Mouse (Mus musculus) bone marrow, adult 2 months (tissue): ENCODE data around the gene Fhl2. TPM values are rescaled to one million over a fixed set of nuclear protein-coding genes. Genes with fewer than 3 reads are reported as not detected.

Experiments used
- H3K27ac ChIP-seq: fragments of 200-500 bp; 2 replicates; pipeline ENCODE4 v1.5.1; 2012; ENCODE audit warnings: low read depth, mild to moderate bottlenecking, control low read depth, inconsistent platforms, low read length; ENCODE audit not compliant: control insufficient read depth, poor library complexity, insufficient read depth
- H3K4me1 ChIP-seq: fragments of 200-500 bp; 2 replicates; pipeline ENCODE4 v1.6.1; 2011; ENCODE audit warnings: low read length; ENCODE audit not compliant: control insufficient read depth, insufficient read depth
- H3K4me3 ChIP-seq: fragments of 200-500 bp; replicated peaks from 2 replicates; pipeline ENCODE3; 2011; ENCODE audit warnings: mild to moderate bottlenecking, low read depth, low read length, control low read depth; ENCODE audit not compliant: control insufficient read depth
- CTCF ChIP-seq: fragments of 200-500 bp; IDR thresholded peaks from 2 replicates; pipeline ENCODE4 v1.5.1; 2011; ENCODE audit warnings: low read length, control low read depth; ENCODE audit not compliant: control insufficient read depth, insufficient read depth
- POLR2A ChIP-seq: fragments of 200-500 bp; IDR thresholded peaks from 2 replicates; pipeline ENCODE4 v1.6.1; 2011; ENCODE audit warnings: low read depth, mild to moderate bottlenecking, control low read depth, low read length, borderline replicate concordance; ENCODE audit not compliant: control insufficient read depth
- WGBS: fragments of 180-500 bp; shearing (Covaris S2); methylation state at CpG from one replicate; pipeline ENCODE4 v1.1.7; 2018; 5-methylcytosine and 5-hydroxymethylcytosine counted together
- polyA plus RNA-seq: library from polyadenylated mRNA; stranded (reverse); fragments of >200 nt; gene quantifications from 2 replicates; pipeline ENCODE4 v1.2.4, GENCODE M21; 2011; ENCODE audit warnings: low replicate concordance; ENCODE audit not compliant: missing spikeins, insufficient read depth, insufficient read length

Fhl2 gene
- polyA plus RNA-seq, 1 experiment = 9.0 TPM

DNA sequence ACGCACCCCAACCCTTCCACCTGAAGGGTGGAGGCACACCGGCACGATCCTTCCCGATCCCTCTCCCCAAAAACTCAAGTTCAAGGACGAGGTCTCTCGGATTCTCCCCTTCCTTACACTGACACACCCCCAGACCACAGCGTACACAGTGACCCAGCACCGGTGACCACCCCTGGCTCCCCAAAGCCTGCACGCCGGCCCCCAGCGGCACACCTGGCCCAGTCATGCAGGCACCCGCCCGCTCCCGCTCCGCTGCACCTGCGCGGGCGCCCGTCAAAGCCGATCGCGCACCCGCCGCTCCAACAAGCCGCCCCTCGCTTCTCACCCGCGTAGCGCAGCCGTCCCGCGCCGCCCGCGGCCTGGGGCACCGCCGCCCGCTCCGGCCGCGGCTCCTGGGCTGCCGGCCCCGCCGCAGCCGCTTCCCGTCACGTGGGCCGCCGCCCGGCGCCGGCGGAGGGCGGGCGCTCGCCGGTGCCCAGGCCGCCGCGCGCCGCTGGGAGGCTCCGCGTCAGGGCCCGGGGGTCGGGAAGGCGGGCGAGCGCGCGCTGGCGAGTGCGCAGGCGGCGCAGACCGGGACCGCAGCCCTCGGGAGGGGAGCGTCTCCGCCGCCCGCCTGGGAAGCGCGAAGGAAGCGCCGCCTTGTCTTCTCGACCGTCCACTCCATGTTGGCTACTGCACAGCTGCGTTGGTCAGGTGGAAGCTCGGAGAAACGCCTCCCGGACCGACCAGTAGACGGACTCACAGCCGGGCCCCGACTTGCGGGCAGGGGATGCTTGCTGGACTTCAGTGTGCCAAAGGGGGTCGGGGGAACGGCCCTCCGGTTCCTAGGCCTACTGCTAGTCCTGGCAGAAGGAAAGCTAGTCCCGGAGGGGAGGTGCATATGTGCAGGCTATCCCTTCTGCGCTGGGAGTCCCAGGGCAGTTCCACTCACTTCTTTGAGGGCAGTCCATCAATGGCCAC is 104.4 kb downstream of the Fhl2 start:
- Histone ChIP-seq H3K4me3 (peak overlapping the region; percentile 87), H3K4me1 (no peaks in the 10 kb centered on the region; the same call in 1 of the 2 replicates), H3K27ac (peak overlapping the region; percentile 87)
- 2% methylated on average over 99 of the region's 102 CpGs for WGBS
- no peak for TF ChIP-seq CTCF
- peak; percentile 51; the same call in 1 of the 2 replicates for TF ChIP-seq POLR2A

DNA sequence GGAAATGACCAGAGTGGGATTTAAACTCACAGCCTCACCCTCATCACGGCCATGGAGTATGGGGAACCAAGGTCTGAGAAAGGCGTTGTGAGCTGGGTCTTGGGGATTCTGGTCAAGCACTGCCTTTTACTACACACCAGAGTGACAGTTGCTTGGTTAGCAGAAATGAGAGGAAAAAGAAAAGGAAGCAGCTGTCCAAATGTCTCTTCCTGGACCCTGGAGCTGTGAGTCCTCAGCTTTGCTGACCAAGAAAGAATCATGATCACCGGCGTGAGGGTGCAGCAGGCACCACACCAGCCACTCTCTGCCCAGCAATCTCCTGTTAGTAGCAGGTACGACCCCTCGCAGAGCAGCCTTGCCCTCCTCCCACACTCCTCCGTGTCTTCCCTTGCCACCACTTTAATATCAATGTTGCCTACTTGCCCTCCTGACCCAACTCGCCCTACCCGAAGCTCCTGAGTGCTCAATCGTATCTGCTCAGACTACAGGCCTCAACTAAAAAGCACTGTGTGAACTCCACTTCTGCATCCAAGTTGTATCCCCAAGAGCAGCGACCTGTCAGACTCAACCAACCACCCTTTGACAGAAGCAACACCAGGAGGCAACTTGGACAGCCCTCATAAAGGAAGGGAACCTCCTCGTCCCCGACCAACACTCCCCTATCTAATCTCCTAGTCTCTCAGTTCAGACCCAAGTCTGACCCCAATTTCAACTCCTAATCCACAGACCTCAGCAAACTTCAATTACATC is 105.3 kb downstream of the Fhl2 start:
- WGBS = 13% methylated on average over 13 of the region's 13 CpGs
- Histone ChIP-seq H3K27ac (no peak overlapping the region), H3K4me3 (peak overlapping the region; percentile 87), H3K4me1 (no peaks in the 10 kb centered on the region; the same call in 1 of the 2 replicates)
- TF ChIP-seq POLR2A (no peak), CTCF (no peak)

DNA sequence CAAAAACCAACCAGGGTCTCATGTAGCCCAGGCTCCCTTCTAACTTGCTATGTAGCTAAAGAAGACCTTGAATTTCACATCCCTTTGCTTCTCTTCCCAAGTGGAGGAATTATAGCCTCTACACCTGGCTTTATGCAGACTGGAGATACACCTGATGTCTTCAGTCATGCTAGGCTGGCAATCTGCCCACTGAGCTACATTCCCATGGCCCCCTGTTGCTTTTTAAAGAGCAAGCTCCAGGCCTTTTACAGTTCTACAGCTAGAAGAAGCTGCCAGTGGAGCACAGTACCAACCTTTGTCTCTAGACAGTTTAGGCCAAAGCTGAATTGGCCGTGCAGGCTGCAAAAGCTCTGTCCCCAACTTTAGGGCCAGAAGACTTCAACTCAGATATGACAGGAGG is 106.4 kb downstream of the Fhl2 start:
- TF ChIP-seq CTCF = no peak
- TF ChIP-seq POLR2A = no peak
- Histone ChIP-seq H3K27ac (no peak overlapping the region), H3K4me3 (no peak overlapping the region), H3K4me1 (no peaks in the 10 kb centered on the region; the same call in 1 of the 2 replicates)
- 88% methylated on average over 1 of the region's 1 CpGs for WGBS

DNA sequence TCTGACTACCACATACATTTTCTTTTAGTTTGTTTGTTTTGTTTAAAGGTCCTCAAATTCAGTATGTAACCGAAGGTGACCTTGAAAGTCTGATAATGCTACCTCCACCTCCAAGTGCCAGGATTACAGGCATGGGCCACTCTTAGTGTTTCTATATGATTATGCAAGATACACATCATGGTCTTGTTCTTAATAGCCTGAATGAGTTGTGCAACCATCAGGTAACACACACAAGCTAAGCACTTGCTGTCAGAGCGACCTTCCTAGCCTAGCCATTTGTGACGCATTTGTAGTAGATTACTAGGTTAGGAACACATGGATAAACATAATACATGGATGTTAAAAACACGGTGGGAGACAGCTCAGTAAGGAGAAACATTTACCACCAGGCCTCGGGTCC is 113.8 kb downstream of the Fhl2 start:
- TF ChIP-seq POLR2A (no peak), CTCF (no peak)
- H3K4me3 ChIP-seq = no peak overlapping the region
- H3K27ac ChIP-seq = no peak overlapping the region
- H3K4me1 ChIP-seq = no peaks in the 10 kb centered on the region
- WGBS = 81% methylated on average over 5 of the region's 5 CpGs

DNA sequence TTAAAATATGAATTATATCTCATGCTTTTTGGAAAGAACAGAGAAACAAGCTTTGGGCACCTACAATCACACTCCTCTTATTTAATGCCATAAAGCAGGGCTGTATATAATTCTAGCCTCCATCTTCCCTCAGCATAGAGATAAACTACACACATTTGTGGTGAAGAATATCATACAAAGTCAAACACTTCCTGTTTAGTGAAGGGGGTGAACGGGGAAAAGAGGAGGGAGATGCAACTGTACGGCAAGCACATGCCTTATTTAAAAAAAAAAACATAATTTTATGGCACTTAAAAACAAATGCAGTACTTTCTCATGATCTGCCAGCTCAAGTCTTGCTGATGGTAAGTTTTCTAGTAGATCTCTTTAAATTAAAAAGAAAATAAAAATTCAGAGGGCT is 118.7 kb downstream of the Fhl2 start:
- TF ChIP-seq CTCF (no peak), POLR2A (no peak)
- no peak overlapping the region for H3K4me3 ChIP-seq
- 33% methylated on average over 2 of the region's 2 CpGs for WGBS
- no peaks in the 10 kb centered on the region for H3K4me1 ChIP-seq
- no peak overlapping the region for H3K27ac ChIP-seq

DNA sequence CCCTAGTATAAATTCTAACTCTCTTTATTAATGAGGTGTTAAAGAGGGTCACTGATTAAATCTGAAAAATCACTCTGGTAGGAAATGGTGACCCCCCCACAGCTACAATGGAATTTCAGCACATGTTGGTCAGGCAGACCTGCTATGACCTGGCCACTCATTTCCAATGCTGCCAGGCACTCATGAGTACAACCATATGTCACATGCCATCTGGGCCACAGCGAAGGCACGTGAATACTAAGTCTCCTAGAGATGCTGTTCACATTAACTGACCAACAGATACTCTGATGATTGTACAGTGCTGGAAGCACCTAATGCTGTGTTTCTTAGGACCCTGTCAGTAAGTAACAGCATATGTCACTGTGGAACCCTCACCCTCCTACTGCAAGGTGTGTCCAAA is 122.0 kb downstream of the Fhl2 start:
- H3K27ac ChIP-seq = no peak overlapping the region
- 83% methylated on average over 2 of the region's 2 CpGs for WGBS
- H3K4me3 ChIP-seq = no peak overlapping the region
- no peak for TF ChIP-seq POLR2A
- no peak for TF ChIP-seq CTCF
- H3K4me1 ChIP-seq = no peaks in the 10 kb centered on the region; the same call in 1 of the 2 replicates

Other genes with a start within 250 kb of the Fhl2 start
- not detected in 2 replicates for gene Gpr45, start 244.1 kb downstream of the Fhl2 start, polyA plus RNA-seq
- 6.1 and 11.2 TPM in 2 replicates for gene Tgfbrap1, start 98.3 kb downstream of the Fhl2 start, polyA plus RNA-seq
- 5.1 and 5.9 TPM in 2 replicates for gene AI597479, start 98.3 kb downstream of the Fhl2 start, polyA plus RNA-seq
- gene Nck2, start 247.6 kb upstream of the Fhl2 start, polyA plus RNA-seq = 9.4 and 21.0 TPM in 2 replicates